Mouse (Mus musculus): ENCODE measurements around the gene Chmp3.

- TF ChIP-seq POLR2A (IDR thresholded peaks at IDR 0.05; ENCODE audit: insufficient read depth, low read depth, low read length): no peak
- TF ChIP-seq CTCF (IDR thresholded peaks at IDR 0.05): no peak
- TF ChIP-seq EP300 (IDR thresholded peaks at IDR 0.05; ENCODE audit: insufficient read depth, low read depth, low read length): 0 out of 2 replicates have a peak, but pooled peaks have one; percentile 30
Observed at GRCm38 (mm10) chr6:71590154-71590553, 46.6 kb downstream of the Chmp3 start.
